Mouse (Mus musculus): ENCODE results near the gene Ech1. TPM values are rescaled to one million over a fixed set of nuclear protein-coding genes. Genes with fewer than 3 reads are reported as not detected.

The Ech1 gene
- polyA plus RNA-seq, 1 experiment from 2014 or later: 426 TPM

- Histone ChIP-seq H3K4me3 (ENCODE audit: low read depth, low read length) (peak overlapping the region; percentile 87), H3K36me3 (ENCODE audit: control insufficient read depth, insufficient read depth, low read length) (peaks cover 31% of the 10 kb centered on the region), H3K4me2 (replicated peaks; ENCODE audit: low read depth) (peak overlapping the region; percentile 80), H3K9me3 (ENCODE audit: control insufficient read depth, low read length) (no peaks in the 10 kb centered on the region), H3K27ac (replicated peaks) (peak overlapping the region; percentile 99), H3K9ac (ENCODE audit: low read length) (peak overlapping the region; percentile 95), H3K4me1 (replicated peaks; ENCODE audit: control insufficient read depth, insufficient read depth) (peaks cover 14% of the 10 kb centered on the region), H3K27me3 (ENCODE audit: control insufficient read depth, insufficient read depth, low read length) (no peaks in the 10 kb centered on the region)
- DNase-seq (ENCODE audit: low spot score): peak; percentile 92
- ATAC-seq (ENCODE audit: low FRiP score, low TSS enrichment): peak; percentile 31; the same call in 1 of the 2 replicates
- WGBS: 3% methylated on average over 38 of the region's 40 CpGs
- TF ChIP-seq EP300 (optimal IDR thresholded peaks at IDR 0.05): no peak
- TF ChIP-seq CTCF (IDR thresholded peaks at IDR 0.05; ENCODE audit: low read depth): no peak
Measured at GRCm38 (mm10) chr7:28811228-28811627, 13.8 kb upstream of the Ech1 start.

- Histone ChIP-seq H3K27ac (replicated peaks) (peak overlapping the region; percentile 99), H3K36me3 (ENCODE audit: control insufficient read depth, insufficient read depth, low read length) (peaks cover 36% of the 10 kb centered on the region), H3K4me1 (replicated peaks; ENCODE audit: control insufficient read depth, insufficient read depth) (peaks cover 14% of the 10 kb centered on the region), H3K4me2 (replicated peaks; ENCODE audit: low read depth) (peak overlapping the region; percentile 80), H3K27me3 (ENCODE audit: control insufficient read depth, insufficient read depth, low read length) (no peaks in the 10 kb centered on the region), H3K9me3 (ENCODE audit: control insufficient read depth, low read length) (no peaks in the 10 kb centered on the region), H3K4me3 (ENCODE audit: low read depth, low read length) (peak overlapping the region; percentile 87), H3K9ac (ENCODE audit: low read length) (peak overlapping the region; percentile 95)
- DNase-seq (ENCODE audit: low spot score) (no peak), ATAC-seq (ENCODE audit: low FRiP score, low TSS enrichment) (no peak)
- 0 out of 2 replicates have a peak, but pooled peaks have one; percentile 19 for TF ChIP-seq CTCF (IDR thresholded peaks at IDR 0.05; ENCODE audit: low read depth)
- TF ChIP-seq EP300 (optimal IDR thresholded peaks at IDR 0.05): no peak
- 2% methylated on average over 7 of the region's 7 CpGs for WGBS
Measured at GRCm38 (mm10) chr7:28811640-28812275, 13.3 kb upstream of the Ech1 start.

- peak; percentile 15 for DNase-seq (ENCODE audit: low spot score)
- Histone ChIP-seq H3K27me3 (ENCODE audit: control insufficient read depth, insufficient read depth, low read length) (no peaks in the 10 kb centered on the region), H3K4me2 (replicated peaks; ENCODE audit: low read depth) (peak overlapping the region; percentile 80), H3K4me1 (replicated peaks; ENCODE audit: control insufficient read depth, insufficient read depth) (peaks cover 14% of the 10 kb centered on the region), H3K36me3 (ENCODE audit: control insufficient read depth, insufficient read depth, low read length) (peaks cover 41% of the 10 kb centered on the region), H3K9me3 (ENCODE audit: control insufficient read depth, low read length) (no peaks in the 10 kb centered on the region), H3K4me3 (ENCODE audit: low read depth, low read length) (peak overlapping the region; percentile 87), H3K9ac (ENCODE audit: low read length) (peak overlapping the region; percentile 95), H3K27ac (replicated peaks) (peak overlapping the region; percentile 99)
- WGBS: 45% methylated on average over 4 of the region's 4 CpGs
- no peak for ATAC-seq (ENCODE audit: low FRiP score, low TSS enrichment)
- TF ChIP-seq EP300 (optimal IDR thresholded peaks at IDR 0.05): no peak
- no peak for TF ChIP-seq CTCF (IDR thresholded peaks at IDR 0.05; ENCODE audit: low read depth)
Measured at GRCm38 (mm10) chr7:28812436-28812835, 12.6 kb upstream of the Ech1 start.

GRCm38 (mm10) chr7:28812949-28813348 is 12.1 kb upstream of the Ech1 start:
- ATAC-seq (ENCODE audit: low FRiP score, low TSS enrichment): no peak
- H3K9me3 ChIP-seq (ENCODE audit: control insufficient read depth, low read length): no peaks in the 10 kb centered on the region
- 0 out of 2 replicates have a peak overlapping the region, but pooled peaks have one; percentile 4 for H3K9ac ChIP-seq (ENCODE audit: low read length)
- H3K36me3 ChIP-seq (ENCODE audit: control insufficient read depth, insufficient read depth, low read length): peaks cover 45% of the 10 kb centered on the region
- WGBS: 52% methylated on average over 5 of the region's 5 CpGs
- H3K4me1 ChIP-seq (replicated peaks; ENCODE audit: control insufficient read depth, insufficient read depth): peaks cover 10% of the 10 kb centered on the region
- peak overlapping the region; percentile 80 for H3K4me2 ChIP-seq (replicated peaks; ENCODE audit: low read depth)
- peak; percentile 14 for DNase-seq (ENCODE audit: low spot score)
- peak; percentile 57 for TF ChIP-seq CTCF (IDR thresholded peaks at IDR 0.05; ENCODE audit: low read depth)
- no peak for TF ChIP-seq EP300 (optimal IDR thresholded peaks at IDR 0.05)
- no peaks in the 10 kb centered on the region for H3K27me3 ChIP-seq (ENCODE audit: control insufficient read depth, insufficient read depth, low read length)
- H3K27ac ChIP-seq (replicated peaks): no peak overlapping the region; the same call in 1 of the 2 replicates
- H3K4me3 ChIP-seq (ENCODE audit: low read depth, low read length): no peak overlapping the region; the same call in 1 of the 2 replicates

- no peak overlapping the region for H3K9ac ChIP-seq (ENCODE audit: low read length)
- H3K4me2 ChIP-seq (replicated peaks; ENCODE audit: low read depth): no peak overlapping the region
- no peak overlapping the region for H3K27ac ChIP-seq (replicated peaks)
- WGBS: 80% methylated on average over 5 of the region's 5 CpGs
- ATAC-seq (ENCODE audit: low FRiP score, low TSS enrichment) (no peak), DNase-seq (ENCODE audit: low spot score) (no peak)
- no peaks in the 10 kb centered on the region for H3K27me3 ChIP-seq (ENCODE audit: control insufficient read depth, insufficient read depth, low read length)
- H3K4me3 ChIP-seq (ENCODE audit: low read depth, low read length): no peak overlapping the region
- H3K36me3 ChIP-seq (ENCODE audit: control insufficient read depth, insufficient read depth, low read length): peaks cover 54% of the 10 kb centered on the region
- H3K9me3 ChIP-seq (ENCODE audit: control insufficient read depth, low read length): no peaks in the 10 kb centered on the region
- H3K4me1 ChIP-seq (replicated peaks; ENCODE audit: control insufficient read depth, insufficient read depth): peaks cover 7% of the 10 kb centered on the region
- TF ChIP-seq EP300 (optimal IDR thresholded peaks at IDR 0.05): no peak
- TF ChIP-seq CTCF (IDR thresholded peaks at IDR 0.05; ENCODE audit: low read depth): no peak
Measured at GRCm38 (mm10) chr7:28814306-28815034, 10.5 kb upstream of the Ech1 start.
